Mouse (Mus musculus): ENCODE results near the gene Ccdc80.
A peak's percentile ranks its signal among the peaks of the same experiment; 100 is the strongest.

Gene Ccdc80

DNA sequence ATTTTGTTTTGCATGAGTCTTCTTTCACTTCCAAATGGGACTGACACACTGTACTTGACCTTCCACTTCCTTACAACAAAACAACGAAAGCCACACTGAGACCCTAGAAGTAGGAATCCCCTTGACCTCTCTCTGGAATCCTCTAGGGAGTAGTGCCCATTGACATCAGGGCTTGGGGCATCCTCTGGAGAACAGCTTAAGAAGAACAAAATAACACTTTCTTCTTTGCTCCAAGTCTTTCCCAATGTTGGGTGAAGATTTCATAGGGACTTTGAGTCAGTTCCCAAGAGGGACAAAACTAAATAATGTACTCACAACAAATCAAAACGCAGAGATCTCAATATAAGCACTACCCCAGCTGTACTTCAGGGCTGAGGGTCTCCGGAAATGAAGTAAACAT is 25.6 kb downstream of the Ccdc80 start:
- DNase-seq = no peak

DNA sequence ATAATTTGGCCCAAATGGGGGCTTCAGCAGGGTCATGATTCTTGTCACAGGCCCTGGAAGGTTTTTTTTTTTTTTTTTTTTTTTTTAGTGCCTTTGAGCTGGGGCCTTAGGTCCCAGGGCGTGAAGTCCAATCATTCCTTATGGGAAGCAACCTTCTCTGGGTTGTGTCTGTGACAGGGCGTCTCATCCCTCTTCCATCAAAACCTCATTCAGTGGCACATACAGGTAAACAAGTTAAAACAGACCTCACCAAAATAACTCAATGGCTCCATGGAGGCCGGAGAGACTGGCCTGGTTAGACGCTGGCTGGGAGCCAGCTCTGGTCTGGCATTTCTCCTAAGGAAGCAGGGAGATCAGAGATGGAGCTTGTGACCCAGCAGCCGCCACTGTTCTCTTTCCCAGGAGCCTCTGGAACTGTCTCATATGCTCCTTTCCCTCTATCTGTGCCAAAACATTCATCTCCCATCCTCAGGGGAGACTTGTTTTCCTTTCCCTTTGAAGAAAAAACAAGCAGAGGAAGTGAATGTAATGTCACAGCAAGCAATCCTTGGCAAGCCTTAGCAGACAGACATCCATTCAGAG is 27.7 kb downstream of the Ccdc80 start:
- peak; percentile 7 for DNase-seq

DNA sequence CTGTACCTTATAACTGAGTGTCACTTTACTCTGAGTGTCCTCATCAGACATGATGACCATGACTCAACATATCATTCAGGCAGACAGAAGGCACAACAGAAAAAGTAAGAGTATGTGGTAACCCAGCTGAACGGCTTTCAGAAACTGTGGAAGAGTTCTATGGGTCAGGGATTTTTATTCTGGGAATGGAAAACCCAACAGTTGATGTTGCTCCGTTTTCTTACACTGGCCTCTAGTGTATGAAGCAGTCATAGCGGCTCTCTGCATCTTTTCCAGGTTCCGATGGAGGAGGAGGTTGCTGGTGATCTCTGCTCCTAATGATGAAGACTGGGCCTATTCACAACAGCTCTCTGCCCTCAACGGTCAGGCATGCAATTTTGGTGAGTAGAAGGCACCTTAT is 29.4 kb downstream of the Ccdc80 start:
- DNase-seq = no peak

DNA sequence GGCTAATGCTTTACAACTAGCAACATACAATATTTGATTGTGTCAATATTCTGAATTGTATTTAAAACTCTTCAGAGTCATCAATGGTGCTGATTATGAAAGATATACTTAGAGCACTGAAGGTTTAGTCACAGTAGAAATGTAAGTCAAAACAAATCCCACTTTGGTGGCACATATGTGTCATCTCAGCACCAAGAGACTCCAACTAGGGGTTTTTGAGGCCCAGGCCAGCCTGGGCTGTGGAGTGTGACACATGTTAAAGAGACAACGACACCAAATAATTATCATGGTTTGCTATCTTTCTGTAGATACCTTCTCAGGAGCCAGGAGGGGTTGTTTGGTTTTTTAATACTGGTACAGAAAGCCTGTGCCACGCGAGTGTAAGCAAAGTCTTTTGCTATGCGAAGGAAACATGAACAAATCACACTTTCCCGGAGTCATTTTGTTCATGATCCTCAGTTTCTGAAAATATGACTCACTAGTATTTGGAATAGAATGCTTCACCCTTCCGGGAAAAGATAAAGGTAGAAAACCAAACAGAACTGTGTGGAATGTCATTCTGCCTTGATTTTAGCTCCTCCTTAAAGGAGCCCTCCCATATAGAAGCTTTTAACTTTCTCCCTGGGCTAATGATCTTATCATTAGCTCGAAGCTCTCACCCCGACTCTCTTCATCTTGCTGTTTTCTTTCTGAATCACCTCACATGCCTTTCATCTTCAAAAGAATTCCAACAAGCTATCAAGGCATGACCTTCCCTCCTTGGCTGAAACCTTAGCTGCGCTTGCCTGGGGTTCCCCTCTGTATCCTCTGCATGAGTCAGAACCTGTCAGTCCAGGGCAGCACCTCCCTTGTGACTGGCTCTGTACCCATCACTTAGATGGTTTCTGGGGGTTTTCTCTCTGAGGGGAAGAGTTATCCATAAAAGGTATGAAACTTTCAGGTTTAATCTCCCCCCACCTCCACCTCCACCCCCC is 31.3 kb downstream of the Ccdc80 start:
- DNase-seq = no peak

DNA sequence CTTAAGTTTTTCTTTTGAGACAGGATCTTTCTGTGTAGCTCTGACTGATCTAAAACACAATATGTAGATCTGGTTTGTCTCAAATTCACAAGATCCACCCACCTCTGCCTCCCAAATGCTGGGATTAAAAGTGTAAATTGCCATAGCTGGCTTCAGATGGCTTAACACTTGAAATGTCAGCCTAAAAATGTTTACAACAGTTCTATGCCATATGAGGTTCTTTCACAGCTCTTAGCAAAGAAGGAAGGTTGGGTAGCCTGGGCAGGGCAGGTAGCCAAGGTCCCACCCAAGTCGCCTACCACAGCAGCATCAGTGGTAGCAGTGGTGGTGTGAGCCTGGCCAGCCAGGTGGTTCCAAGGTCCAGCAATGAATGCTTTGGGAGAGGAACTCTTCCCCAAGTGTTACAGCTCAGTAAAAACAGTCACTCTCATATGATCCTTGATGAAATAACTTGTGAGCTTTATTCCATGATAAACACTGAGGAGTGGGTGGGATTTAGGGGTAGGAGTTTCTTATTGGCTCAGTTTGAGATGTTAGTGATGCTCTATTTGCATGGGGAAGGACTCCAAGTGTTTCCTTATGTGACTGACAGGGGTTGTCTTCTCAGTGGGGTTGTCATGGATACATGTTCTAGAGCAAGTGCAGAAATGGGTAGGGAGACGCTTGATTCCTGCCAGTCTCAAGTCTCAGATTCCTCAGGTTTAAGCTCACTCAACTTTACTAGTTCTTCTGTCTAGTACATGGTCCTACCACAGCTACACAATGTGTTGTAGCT is 34.9 kb downstream of the Ccdc80 start:
- DNase-seq = no peak

DNA sequence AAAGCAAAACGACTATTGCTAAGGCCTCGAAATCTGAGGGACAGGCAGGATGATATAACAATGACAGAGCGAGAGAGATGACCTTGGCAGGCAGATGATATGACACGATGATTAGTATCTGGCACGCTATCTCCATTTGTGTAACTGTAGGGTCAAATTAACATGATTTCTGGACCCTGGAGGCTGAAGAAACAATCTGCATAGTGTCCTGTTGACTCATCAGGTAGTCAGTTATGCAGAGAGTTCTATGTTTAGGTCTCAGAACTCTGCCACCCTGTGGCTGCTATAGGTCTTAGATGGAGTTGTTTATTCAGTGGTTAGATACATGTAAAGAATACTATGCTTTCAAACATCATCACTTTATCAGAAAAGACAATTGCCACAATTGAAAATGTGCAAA is 48.5 kb downstream of the Ccdc80 start:
- no peak for DNase-seq

DNA sequence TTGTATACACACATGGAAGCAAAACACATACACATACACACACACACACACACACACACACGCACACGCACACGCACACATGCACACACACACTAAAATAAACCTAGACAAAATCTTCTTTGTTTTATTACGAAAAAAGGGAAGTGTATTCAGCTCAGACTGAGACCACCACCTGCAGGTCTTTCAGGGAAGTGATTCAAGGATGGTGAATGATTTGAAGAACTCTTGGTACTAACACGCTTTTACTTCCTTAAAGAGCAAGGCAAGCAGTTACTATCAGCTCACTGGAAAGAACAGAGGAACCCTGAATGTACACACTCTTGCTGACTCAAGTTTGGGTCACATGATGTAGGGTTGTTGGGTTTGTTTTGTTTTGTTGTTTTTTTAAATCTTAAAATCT is 49.4 kb downstream of the Ccdc80 start:
- DNase-seq = no peak

DNA sequence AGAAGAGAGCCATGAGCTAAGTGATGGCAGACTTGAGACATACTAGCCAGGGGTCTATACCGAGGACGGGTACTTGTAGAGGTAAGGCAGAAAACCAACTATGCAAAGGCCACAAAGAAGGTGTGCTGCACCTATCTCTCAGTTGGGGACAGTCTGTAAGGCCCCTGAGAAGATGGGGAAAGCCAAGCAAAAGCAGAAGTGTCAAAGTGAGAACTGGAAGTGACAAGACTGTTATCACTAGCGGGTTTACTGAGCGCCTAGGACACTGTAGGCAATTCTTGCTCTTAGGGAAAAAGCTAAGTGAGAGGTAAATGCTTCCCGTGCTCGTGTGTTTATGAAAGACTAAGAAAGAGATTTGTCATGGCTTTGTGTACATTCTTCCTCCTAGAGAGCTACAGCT is 51.9 kb downstream of the Ccdc80 start:
- DNase-seq = no peak

DNA sequence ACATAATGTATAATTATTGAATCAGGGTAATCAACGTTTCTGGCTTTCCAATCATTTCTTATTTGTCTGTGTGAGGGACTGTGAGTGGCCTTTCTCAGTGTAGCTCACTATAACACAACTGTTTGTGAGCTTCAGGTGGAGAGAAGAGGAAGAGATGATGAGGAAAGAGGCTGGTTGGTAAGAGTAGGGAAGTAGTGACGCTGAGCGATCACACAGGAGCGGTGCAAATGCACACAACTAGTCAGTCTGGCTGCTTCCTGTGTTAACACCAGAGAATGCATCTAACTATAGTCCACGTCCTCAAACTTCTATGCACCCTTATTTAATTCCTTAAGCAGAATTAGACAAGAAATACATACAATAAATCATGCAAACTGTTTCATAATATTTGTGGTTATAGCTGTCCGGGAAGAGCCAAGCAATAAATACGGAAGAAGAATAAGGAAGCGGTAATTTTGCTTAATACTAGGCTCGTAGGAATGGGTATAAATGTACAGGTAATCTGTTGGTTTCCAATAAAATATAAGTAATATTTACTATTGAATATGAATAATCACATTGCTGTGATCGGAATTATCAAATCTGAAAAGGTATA is 55.4 kb downstream of the Ccdc80 start:
- DNase-seq = no peak

DNA sequence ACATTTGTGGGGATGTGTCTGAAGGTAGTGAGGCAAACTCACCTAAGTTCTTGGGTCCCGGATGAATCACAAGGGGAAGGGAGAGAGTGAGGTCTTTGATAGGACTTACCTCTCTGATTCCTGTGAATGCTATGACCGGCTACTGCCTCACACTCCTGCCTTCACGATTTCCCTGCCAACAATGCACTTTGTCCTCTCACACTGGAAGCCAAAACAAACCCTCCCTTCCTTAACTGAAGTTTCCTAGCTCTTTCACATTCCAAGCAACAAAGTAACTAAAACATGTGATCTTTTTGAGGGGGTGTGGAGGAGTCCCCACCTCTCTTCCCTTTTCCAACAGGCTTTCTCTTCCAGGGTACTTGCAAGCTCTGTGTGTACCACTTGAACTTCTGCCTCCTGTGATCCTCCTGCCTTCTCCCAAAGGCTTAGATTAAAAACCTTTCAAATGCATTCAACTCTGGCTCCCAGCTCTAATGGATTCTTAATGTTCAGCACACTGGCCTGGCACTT is 61.6 kb downstream of the Ccdc80 start:
- DNase-seq = no peak

DNA sequence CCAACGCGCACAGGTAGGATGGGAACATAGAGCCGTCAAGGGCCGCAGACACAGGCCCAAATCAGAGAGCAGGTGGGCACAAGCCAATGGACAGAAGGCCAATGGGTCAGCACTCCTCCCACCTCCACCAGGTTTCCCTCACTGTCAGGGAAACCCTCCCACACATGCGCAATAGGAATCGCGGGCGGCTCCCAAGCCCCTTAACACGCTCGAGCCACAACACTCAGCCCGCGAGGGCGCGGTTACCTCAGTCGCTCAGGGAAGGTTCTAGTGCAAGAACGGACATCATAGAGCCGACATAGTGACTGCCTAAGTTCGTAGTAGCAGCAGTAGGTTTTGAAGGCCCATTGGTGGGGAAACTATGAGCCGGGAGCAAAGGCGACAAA is 64.9 kb downstream of the Ccdc80 start:
- DNase-seq = peak; percentile 84

DNA sequence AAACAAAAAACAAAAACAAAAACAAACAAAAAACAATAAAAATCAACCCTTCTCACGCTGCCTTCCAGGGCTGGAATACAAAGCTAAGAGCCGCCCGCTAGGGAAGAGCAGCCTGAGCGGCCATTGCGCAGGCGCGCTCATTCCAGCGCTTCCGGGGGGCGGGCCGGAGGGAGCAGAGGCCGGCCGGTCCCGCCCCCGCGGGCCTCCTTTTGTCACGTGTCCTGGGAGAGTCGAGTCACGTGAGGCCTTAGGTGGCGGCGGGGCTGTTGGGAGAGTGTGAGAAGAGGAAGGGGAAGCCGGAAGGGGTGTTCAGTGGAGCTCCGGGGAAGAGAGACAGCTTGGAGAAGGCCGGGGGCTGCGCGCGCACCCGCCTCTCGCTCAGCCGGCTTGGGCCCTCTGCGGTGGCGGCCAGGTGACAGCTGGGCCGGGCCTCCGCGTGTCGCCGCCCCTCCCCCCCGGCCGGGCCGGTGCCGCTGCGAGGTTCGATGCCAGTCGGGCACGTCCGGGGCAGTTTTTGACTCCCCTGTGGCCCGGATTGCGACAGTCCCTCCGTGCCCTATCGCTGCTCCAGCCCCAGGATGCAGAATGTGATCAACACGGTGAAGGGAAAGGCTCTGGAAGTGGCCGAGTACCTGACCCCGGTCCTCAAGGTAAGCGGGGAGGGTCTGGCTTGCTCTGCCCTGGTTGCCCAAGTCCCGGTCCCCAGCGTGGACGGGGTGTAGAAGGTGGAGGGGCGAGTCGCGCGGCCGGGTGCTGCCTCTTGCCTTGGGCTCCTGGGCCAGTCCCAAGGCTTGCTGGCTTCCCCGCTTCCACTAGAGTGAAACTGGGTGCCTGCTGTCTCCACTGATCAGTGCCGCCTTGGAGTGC is 65.6 kb downstream of the Ccdc80 start, which contains the start of the genes Slc35a5 and Atg3:
Gene Slc35a5, minus strand, starts transcription at position 185 of the 867 bp plus-strand sequence.
Gene Atg3, plus strand, starts transcription at position 264 of the 867 bp plus-strand sequence.
- DNase-seq = peak; percentile 96

DNA sequence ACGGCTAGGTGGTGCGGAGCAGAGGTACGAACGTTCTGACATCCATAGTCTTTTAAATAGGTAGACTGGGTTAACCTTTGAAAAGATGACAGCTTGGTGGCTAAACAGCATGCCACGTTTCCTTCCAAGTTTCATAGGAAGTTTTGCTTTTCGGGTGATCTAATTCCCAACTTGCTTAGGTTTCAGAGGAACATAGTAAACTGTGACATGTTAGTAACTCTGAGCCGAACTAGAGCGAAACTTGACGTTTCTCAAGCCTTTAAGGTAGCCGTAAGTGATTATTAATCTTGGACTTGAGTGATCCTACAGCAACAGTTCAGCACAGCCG is 66.2 kb downstream of the Ccdc80 start:
- no peak for DNase-seq

Measured in liver (tissue).